ENCODE assay signal across 18 mouse cellular contexts in genomic region chr5:22300788-22301187, GRCm38 (mm10). TPM values are rescaled to one million over a fixed set of nuclear protein-coding genes. Genes with fewer than 3 reads are reported as not detected.
"Had no signal": no experiment of that assay in that cellular context is flagged by ENCODE, and none has a peak within 500 bp of the region (broad histone marks: within the 10 kb centered on the region; RNA-seq: fewer than 3 reads in every experiment).

No protein-coding gene starts in this region.

- H3K27me3 ChIP-seq: lung, embryonic 15.5 days; megakaryocyte, embryonic 14.5 days; midbrain, embryonic 13.5 days; midbrain, embryonic 15.5 days; neural tube, embryonic 12.5 days; stomach, embryonic 15.5 days had no signal

- H3K36me3 ChIP-seq: lung, embryonic 15.5 days; midbrain, embryonic 13.5 days; midbrain, embryonic 15.5 days; neural tube, embryonic 12.5 days; stomach, embryonic 15.5 days had no signal

- H3K4me1 ChIP-seq: lung, embryonic 15.5 days; stomach, embryonic 15.5 days had no signal

- H3K27ac ChIP-seq: lung, embryonic 15.5 days; macrophage; midbrain, embryonic 13.5 days; midbrain, embryonic 15.5 days; neural tube, embryonic 12.5 days; stomach, embryonic 15.5 days had no signal

- H3K4me2 ChIP-seq: lung, embryonic 15.5 days; midbrain, embryonic 11.5 days; midbrain, embryonic 13.5 days; midbrain, embryonic 15.5 days; neural tube, embryonic 12.5 days; stomach, embryonic 15.5 days had no signal

- H3K9ac ChIP-seq: liver, postnatal 0 days; lung, embryonic 15.5 days; midbrain, embryonic 13.5 days; midbrain, embryonic 15.5 days; neural tube, embryonic 12.5 days; stomach, embryonic 15.5 days had no signal

- H3K9me3 ChIP-seq: lung, embryonic 15.5 days; midbrain, embryonic 13.5 days; midbrain, embryonic 15.5 days; neural tube, embryonic 12.5 days; stomach, embryonic 15.5 days had no signal

- ATAC-seq: liver, postnatal 0 days; lung, postnatal 0 days; midbrain, embryonic 13.5 days; midbrain, embryonic 15.5 days had no signal

- H3K4me3 ChIP-seq: lung, embryonic 15.5 days; megakaryocyte, embryonic 14.5 days; midbrain, embryonic 13.5 days; midbrain, embryonic 15.5 days; neural tube, embryonic 12.5 days; stomach, embryonic 15.5 days had no signal

- DNase-seq: liver, postnatal 0 days; lung, adult 2 months; lung, postnatal 14 days; lung, postnatal 36 days; right cerebral cortex, postnatal 14 days; thymus, adult 18-20 months; thymus, postnatal 14 days; thymus, postnatal 36 days had no signal

RNA-seq across cellular contexts. Expression of gene Reln, which starts 43.7 kb away (rescaled TPM):
- total RNA-seq: megakaryocyte progenitor cell, adult 5-6 weeks had no signal
- polyA plus RNA-seq: macrophage had no signal
